Mouse (Mus musculus) small intestine, adult 2 months (tissue): ENCODE measurements around the gene Anp32e. TPM values are rescaled to one million over a fixed set of nuclear protein-coding genes. Genes with fewer than 3 reads are reported as not detected.

Experiments
- H3K27ac ChIP-seq: fragments of 200-500 bp; 2 replicates; pipeline ENCODE4 v1.5.1; 2012; ENCODE audit warnings: low read depth, low read length, control low read depth, inconsistent platforms; ENCODE audit not compliant: insufficient read depth
- H3K27me3 ChIP-seq: fragments of 200-500 bp; 2 replicates; pipeline ENCODE4 v1.6.1; 2012; ENCODE audit warnings: mild to moderate bottlenecking, moderate library complexity, low read length, inconsistent platforms; ENCODE audit not compliant: control insufficient read depth, insufficient read depth
- H3K36me3 ChIP-seq: fragments of 200-500 bp; 2 replicates; pipeline ENCODE4 v1.6.1; 2012; ENCODE audit warnings: mild to moderate bottlenecking, low read length, control low read depth, inconsistent platforms; ENCODE audit not compliant: control insufficient read depth, insufficient read depth
- H3K4me1 ChIP-seq: fragments of 200-500 bp; 2 replicates; pipeline ENCODE4 v1.6.1; 2012; ENCODE audit warnings: low read length, inconsistent platforms, mixed read lengths; ENCODE audit not compliant: control insufficient read depth, insufficient read depth, insufficient read length
- H3K4me3 ChIP-seq: fragments of 200-500 bp; 2 replicates; pipeline ENCODE4 v1.5.1; 2012; ENCODE audit warnings: low read depth, mild to moderate bottlenecking, control low read depth, inconsistent platforms, low read length, moderate library complexity
- CTCF ChIP-seq: fragments of 200-500 bp; IDR thresholded peaks from 2 replicates; pipeline ENCODE4 v1.5.1; 2012; ENCODE audit warnings: low read depth, mild to moderate bottlenecking, control low read depth, inconsistent platforms, low read length, moderate library complexity, mixed read lengths; ENCODE audit not compliant: insufficient replicate concordance, insufficient read length; ENCODE audit errors: extremely low read depth
- POLR2A ChIP-seq: fragments of 200-500 bp; IDR thresholded peaks from 2 replicates; pipeline ENCODE4 v1.6.1; 2012; ENCODE audit warnings: low read depth, mild to moderate bottlenecking, control low read depth, inconsistent platforms, low read length, moderate library complexity
- WGBS: fragments of 180-500 bp; shearing (Covaris S2); methylation state at CpG from one replicate; pipeline ENCODE4 v1.1.7; 2018; 5-methylcytosine and 5-hydroxymethylcytosine counted together
- polyA plus RNA-seq: library from polyadenylated mRNA; depleted of rRNA; stranded (reverse); fragments of >200 nt; gene quantifications from 2 replicates; pipeline ENCODE4 v1.2.3, GENCODE M21; 2012

Anp32e gene
- polyA plus RNA-seq, 1 experiment: 8.7 TPM

DNA sequence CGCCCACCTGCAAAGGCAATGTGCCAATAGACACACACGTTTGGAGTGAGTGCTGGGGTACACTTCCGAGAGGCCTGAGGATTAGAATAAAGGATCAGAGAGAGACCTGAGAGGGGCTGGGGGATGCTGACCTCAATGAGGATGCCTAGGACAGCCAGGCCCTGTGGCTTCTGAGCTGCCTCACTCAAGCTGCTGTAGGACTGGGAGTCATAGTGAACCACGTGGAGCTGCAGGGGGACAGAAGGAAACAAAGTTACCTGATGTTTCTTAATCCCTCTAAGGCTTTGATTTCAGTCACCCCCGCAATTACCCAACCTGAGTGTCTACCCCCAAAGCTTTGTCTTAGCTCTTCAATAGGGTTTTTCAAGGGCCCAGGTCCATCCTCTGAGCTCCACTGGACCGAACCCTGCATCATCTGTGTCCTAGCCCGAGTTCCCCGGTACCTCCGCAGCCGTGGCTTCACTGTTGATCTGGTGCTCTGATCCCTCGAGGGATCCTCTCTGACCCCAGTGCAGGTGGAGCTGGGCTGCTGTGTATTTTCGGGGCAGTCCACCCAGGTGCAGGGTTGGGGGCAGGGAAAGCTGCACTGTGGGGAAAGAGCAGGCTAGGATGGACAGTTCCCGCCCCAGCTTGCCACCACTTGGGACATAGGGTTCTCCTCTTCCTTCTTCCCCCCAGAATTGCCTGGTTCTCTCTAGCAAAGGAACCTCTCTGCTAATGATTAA is 29.1 kb upstream of the Anp32e start:
- H3K4me1 ChIP-seq: peaks cover 5% of the 10 kb centered on the region
- peaks cover 17% of the 10 kb centered on the region for H3K27me3 ChIP-seq
- peaks cover 7% of the 10 kb centered on the region; the same call in 1 of the 2 replicates for H3K36me3 ChIP-seq
- TF ChIP-seq CTCF: no peak
- TF ChIP-seq POLR2A: no peak
- WGBS: 54% methylated on average over 13 of the region's 13 CpGs
- H3K27ac ChIP-seq: no peak overlapping the region
- no peak overlapping the region for H3K4me3 ChIP-seq

DNA sequence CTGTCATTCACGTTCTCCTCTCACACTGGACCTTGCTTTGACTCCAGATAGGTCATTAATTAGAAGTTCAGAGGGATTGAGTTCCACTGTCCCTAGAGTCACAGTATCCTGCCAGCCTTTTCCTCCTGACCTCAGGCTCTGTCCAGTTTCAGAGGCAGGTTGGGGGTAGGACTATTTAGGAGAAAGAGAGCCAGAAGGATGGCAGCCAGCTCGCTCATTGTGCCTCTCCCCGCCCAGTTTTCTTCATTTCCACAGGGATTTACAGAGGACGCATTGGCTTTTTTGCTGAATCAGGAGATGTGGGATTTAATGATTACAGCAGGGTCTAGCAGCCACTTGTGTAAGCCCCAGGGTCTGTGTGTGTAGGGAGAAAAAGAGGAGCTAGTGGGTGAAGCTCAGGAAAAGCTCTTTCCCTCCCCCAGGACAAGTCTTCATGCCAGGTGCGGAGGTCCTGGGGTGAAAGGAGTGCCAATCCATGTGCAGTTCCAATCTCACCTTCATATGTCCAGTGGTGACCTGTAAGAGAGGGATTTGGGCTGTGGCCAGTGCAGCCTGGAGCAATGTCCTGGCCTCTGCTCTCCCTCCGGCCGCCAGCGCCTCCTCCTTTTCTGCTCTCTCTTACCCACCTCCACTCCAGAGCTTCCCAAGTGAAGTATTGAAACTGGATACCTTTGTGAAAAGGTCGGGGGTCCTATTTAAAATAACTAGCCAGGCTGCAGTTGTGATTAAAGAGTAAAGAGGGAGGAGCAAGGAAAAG is 27.3 kb upstream of the Anp32e start:
- Histone ChIP-seq H3K36me3 (peaks cover 3% of the 10 kb centered on the region; the same call in 1 of the 2 replicates), H3K27me3 (peaks cover 21% of the 10 kb centered on the region), H3K27ac (no peak overlapping the region), H3K4me3 (no peak overlapping the region), H3K4me1 (peaks cover 3% of the 10 kb centered on the region)
- no peak for TF ChIP-seq CTCF
- TF ChIP-seq POLR2A: no peak
- WGBS: 68% methylated on average over 9 of the region's 9 CpGs

DNA sequence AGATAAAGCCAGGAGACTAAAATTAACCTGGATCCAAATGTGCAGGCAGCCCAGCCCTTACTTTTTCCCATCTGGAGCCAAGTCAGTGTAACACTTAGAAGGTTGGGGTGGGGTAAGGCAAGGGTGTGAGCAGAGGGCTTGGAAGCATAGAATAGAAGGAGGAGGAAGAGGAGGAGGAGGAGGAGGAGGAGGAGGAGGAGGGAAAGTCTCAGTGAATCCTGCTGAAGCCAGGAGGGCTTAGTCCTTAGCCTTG is 26.7 kb upstream of the Anp32e start:
- TF ChIP-seq CTCF (no peak), POLR2A (no peak)
- Histone ChIP-seq H3K27me3 (peaks cover 21% of the 10 kb centered on the region), H3K4me1 (peaks cover 3% of the 10 kb centered on the region), H3K27ac (no peak overlapping the region), H3K4me3 (no peak overlapping the region), H3K36me3 (peaks cover 2% of the 10 kb centered on the region; the same call in 1 of the 2 replicates)

DNA sequence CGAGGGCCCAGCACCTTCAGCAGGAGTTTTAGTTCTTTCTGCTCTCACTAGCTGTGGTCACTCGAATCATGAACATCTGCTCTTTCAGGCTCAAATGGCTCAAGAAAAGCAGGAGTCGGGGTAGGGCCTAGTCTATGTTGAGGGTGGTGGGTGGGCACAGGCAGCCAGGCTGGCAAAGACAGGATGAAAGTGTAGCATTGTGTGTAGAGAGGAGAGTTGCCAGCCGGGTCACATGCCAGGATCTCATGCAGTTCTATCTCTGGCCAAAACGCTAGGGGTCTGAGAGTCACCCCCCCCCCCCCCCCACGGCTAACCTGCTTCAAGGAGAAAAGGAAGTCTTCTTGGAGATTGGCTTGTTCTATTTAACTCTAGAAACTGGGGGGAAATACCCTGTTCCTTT is 26.4 kb upstream of the Anp32e start:
- H3K27me3 ChIP-seq: peaks cover 21% of the 10 kb centered on the region
- H3K4me1 ChIP-seq: peaks cover 3% of the 10 kb centered on the region
- no peak overlapping the region for H3K4me3 ChIP-seq
- 50% methylated on average over 6 of the region's 6 CpGs for WGBS
- no peak for TF ChIP-seq POLR2A
- TF ChIP-seq CTCF: no peak
- no peak overlapping the region for H3K27ac ChIP-seq
- H3K36me3 ChIP-seq: no peaks in the 10 kb centered on the region

DNA sequence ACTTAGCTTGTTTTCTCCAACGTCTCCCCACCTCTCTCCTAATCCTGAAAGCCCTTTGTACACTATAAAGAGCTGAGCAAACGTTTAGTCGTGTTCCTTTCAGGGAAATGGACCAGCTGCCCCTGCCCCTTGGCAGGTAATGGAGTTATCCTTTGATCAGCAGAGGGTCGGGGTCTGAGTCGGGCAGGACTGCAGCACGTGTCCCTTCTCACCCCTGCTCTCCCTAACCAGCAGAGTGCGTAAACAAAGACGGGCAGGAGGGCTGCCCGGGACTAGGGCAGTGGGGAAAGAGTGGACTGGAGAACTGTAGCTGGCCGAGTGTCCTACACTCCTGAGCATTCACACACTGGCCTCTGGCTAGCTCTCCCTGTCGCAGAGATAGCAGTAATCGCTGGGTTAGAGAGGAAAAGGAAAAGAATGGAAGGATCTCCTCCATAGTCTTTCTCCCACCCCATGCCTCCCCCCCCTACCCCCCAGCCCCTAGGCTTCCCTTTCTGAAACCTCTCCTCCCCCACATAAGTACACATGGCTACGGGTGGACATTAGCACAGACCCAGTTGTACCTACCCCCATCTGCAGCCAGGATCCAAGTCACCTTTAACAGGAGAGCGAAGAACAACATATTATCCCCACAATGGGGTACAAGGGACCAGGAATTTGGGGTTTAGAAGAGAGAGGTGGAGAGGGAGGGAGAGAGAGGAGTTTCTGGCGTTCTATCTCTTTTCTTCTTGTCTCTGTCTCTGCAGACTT is 25.1 kb upstream of the Anp32e start:
- no peak overlapping the region for H3K4me3 ChIP-seq

DNA sequence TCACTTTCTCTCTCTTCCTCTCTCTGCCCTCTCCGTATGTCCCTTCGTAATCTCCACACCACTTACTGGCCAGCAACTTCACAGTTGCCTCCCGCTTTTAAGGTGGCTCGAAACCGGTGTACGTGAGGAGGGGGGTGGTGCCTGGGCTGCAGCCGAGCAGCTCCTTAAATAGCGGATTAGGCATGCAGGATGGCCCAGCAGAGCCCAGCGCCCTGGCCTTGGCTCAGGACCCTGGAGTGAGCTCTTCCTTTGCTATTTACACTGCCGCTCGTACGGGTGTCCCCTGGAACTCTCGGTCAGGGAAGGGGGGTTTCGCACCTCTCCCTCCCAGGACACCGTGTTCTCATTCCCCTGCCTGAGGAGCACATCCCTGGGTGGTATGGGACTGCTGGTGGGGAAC is 24.5 kb upstream of the Anp32e start, which contains the start of gene Car14:
Gene Car14 (minus strand): TSS at position 124 of the 400 bp plus-strand sequence.
- H3K4me3 ChIP-seq: peak within 1 kb of the TSS; percentile 12
- 4% methylated on average over 15 of the region's 15 CpGs for WGBS

More for the DNA sequence above, 25.1 kb upstream of the Anp32e start:
- no peaks in the 10 kb centered on the region for H3K36me3 ChIP-seq
- TF ChIP-seq CTCF: no peak
- no peak for TF ChIP-seq POLR2A
- H3K4me1 ChIP-seq: peaks cover 3% of the 10 kb centered on the region
- WGBS: 20% methylated on average over 15 of the region's 15 CpGs
- H3K27ac ChIP-seq: no peak overlapping the region
- H3K27me3 ChIP-seq: peaks cover 21% of the 10 kb centered on the region

DNA sequence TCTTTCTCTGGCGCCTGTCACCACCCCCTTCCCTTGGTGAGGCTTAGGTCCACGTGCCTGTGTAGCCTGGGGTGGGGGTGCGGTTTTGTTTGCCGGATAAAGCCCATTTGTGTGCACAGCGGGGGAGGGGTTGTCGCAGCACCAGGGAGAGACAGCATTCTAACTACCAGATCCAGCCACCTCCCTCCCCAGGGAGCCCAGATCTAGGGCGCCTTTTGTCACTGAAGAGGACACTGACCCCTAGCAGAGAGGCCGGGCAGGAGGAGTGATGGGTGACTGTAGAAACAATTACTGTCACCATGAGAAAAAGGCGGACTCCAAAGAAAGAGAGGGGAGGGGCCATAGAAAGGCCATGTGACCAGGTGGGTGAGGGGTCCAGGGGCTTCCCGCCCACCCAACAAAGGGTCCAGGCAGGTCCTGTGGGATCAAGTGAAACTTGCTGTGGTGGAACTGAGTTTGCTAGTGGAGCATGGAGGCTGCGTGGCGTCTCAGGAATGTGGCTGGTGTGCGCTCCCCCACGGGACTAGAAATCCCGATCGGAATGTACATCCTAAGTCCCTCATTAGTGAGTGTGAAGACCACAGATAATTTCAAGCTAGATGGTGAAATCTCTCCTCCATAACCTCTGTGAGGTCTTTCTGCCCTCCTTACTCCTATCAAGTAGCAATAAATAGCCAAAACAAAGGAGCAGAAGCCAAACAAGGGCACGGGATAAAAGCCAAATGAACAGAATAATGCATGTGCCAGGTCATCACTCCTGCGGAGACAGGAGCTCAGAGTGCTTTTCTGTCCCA is 23.7 kb upstream of the Anp32e start:
- peaks cover 21% of the 10 kb centered on the region for H3K27me3 ChIP-seq
- H3K4me3 ChIP-seq: peak overlapping the region; percentile 12
- TF ChIP-seq POLR2A: no peak
- TF ChIP-seq CTCF: no peak
- H3K4me1 ChIP-seq: peaks cover 3% of the 10 kb centered on the region
- WGBS: 2% methylated on average over 18 of the region's 18 CpGs
- H3K36me3 ChIP-seq: no peaks in the 10 kb centered on the region
- no peak overlapping the region for H3K27ac ChIP-seq

More for the DNA sequence above, 24.5 kb upstream of the Anp32e start, which contains the start of gene Car14:
- TF ChIP-seq CTCF (no peak), POLR2A (no peak)
- peaks cover 21% of the 10 kb centered on the region for H3K27me3 ChIP-seq
- H3K36me3 ChIP-seq: no peaks in the 10 kb centered on the region
- H3K27ac ChIP-seq: no peak within 1 kb of the TSS
- H3K4me1 ChIP-seq: peaks cover 3% of the 10 kb centered on the region
